Mouse (Mus musculus) cortical plate, adult 2 months (tissue): ENCODE results near the gene Agtrap. TPM values are rescaled to one million over a fixed set of nuclear protein-coding genes. Genes with fewer than 3 reads are reported as not detected.

ENCODE experiments used
- H3K27ac ChIP-seq: fragments of 200-500 bp; 2 replicates; pipeline ENCODE4 v1.5.1; 2012; ENCODE audit warnings: low read length, control low read depth, inconsistent platforms; ENCODE audit not compliant: insufficient read depth
- H3K4me1 ChIP-seq: fragments of 200-500 bp; 2 replicates; pipeline ENCODE4 v1.6.1; 2011; ENCODE audit warnings: low read length; ENCODE audit not compliant: control insufficient read depth, insufficient read depth
- H3K4me3 ChIP-seq: fragments of 200-500 bp; 2 replicates; pipeline ENCODE4 v1.5.1; 2011; ENCODE audit warnings: mild to moderate bottlenecking, low read length, control low read depth; ENCODE audit not compliant: insufficient read depth
- CTCF ChIP-seq: fragments of 200-500 bp; IDR thresholded peaks from 2 replicates; pipeline ENCODE4 v1.5.1; 2011; ENCODE audit warnings: mild to moderate bottlenecking, control low read depth, low read length; ENCODE audit not compliant: insufficient read depth; ENCODE audit errors: extremely low read depth
- POLR2A ChIP-seq: fragments of 200-500 bp; IDR thresholded peaks from 2 replicates; pipeline ENCODE4 v1.6.1; 2011; ENCODE audit warnings: mild to moderate bottlenecking, low read length, control low read depth; ENCODE audit not compliant: insufficient read depth; ENCODE audit errors: extremely low read depth
- polyA plus RNA-seq: library from polyadenylated mRNA; depleted of rRNA; stranded (reverse); fragments of >200 nt; gene quantifications from 2 replicates; pipeline ENCODE4 v1.2.3, GENCODE M21; 2012; rRNA removed

Gene Agtrap
- polyA plus RNA-seq: 5.8 and 6.1 TPM in 2 replicates

GRCm38 (mm10) chr4:148087907-148088527 lies at the start of gene Agtrap:
Agtrap (minus strand) TSS chr4:148088031.
- Histone ChIP-seq H3K4me3 (peak within 1 kb of the TSS; percentile 7), H3K27ac (no peak within 1 kb of the TSS), H3K4me1 (no peaks in the 10 kb centered on the region)
- TF ChIP-seq CTCF (no peak), POLR2A (peak; percentile 30; the same call in 1 of the 2 replicates)

- no peak overlapping the region for H3K4me3 ChIP-seq
- TF ChIP-seq POLR2A (no peak), CTCF (no peak)
- no peaks in the 10 kb centered on the region; the same call in 1 of the 2 replicates for H3K4me1 ChIP-seq
- no peak overlapping the region for H3K27ac ChIP-seq
Measured at GRCm38 (mm10) chr4:148137503-148137902, 49.7 kb upstream of the Agtrap start.

GRCm38 (mm10) chr4:148134988-148135387 lies 47.2 kb upstream of the Agtrap start:
- Histone ChIP-seq H3K27ac (no peak overlapping the region), H3K4me1 (no peaks in the 10 kb centered on the region), H3K4me3 (no peak overlapping the region)
- TF ChIP-seq CTCF (no peak), POLR2A (no peak)

- no peak overlapping the region for H3K27ac ChIP-seq
- peak overlapping the region; percentile 31; the same call in 1 of the 2 replicates for H3K4me3 ChIP-seq
- no peaks in the 10 kb centered on the region for H3K4me1 ChIP-seq
- TF ChIP-seq CTCF (no peak), POLR2A (no peak)
Measured at GRCm38 (mm10) chr4:148131497-148132081, 43.8 kb upstream of the Agtrap start.

DNA sequence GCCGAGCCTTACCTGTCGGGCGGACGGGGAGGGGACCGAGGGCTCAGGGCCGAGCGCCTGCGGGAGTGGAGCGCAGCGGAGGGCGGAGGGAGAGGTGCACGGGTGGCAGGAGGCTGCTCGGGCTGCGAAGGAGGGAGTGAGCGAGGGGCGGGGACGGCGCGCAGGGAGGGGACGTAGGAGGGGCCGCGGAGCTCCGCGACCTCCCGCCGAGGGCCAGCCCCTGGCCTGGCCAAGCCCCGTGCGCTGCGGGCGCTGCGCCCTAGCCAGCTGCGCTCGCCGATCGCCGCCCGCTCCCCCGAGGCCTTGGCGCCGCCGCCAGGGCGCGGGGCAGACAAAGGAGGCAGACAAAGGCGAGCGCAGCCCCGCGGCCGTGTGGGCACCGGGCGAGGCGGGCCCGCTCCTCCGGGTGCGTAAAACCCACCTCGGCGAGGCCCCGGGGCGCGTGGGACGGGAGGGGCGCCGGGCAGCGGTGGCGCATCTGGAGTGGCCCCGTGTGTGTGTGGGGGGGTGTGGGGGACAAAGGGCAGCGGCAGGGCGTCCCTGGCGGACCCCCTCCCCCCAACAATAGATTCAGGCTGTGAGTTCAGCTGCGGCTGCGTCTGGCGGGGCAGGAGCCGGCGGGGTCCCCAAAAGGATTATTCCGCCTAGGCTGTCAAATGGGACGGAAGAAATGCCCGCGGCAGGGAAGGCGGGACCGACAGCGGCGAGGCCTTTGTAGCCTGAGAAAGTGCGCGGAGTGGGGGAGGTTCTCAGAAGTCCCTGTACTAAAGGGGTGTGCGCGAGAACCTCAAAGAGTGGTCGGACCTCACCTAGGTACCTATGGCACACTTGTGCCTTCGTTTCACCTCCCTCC lies 43.0 kb upstream of the Agtrap start, which contains the start of gene Draxin:
TSS of gene Draxin (minus strand) at position 138 of the 853 bp plus-strand sequence.
- peak within 1 kb of the TSS; percentile 31 for H3K4me3 ChIP-seq
- H3K4me1 ChIP-seq: no peaks in the 10 kb centered on the region
- TF ChIP-seq POLR2A (no peak), CTCF (no peak)
- H3K27ac ChIP-seq: no peak within 1 kb of the TSS

DNA sequence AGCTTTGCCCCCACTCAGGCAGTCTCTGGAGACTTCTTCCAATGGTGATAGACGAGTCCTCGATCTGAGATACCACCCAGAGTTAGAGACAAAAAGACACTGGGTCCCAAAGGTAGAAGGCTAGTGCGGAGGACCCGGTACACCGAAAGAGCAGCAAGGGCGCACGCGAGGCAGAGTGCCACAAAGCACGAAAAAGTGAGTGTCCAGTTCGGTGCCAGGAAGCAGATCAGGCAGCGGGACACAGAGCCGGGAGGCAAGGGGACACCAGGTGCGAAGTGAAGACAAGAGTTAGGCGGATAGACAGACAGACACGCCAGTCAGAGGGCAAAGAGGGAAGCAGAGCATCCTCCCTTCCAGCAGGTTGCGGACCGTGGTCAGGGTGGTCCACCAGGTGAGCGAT lies 42.3 kb upstream of the Agtrap start, which contains the start of gene Mad2l2:
TSS of gene Mad2l2 (plus strand) at position 252 of the 400 bp plus-strand sequence.
- no peak for TF ChIP-seq CTCF
- TF ChIP-seq POLR2A: no peak
- H3K4me3 ChIP-seq: peak within 1 kb of the TSS; percentile 31
- no peak within 1 kb of the TSS for H3K27ac ChIP-seq
- no peaks in the 10 kb centered on the region for H3K4me1 ChIP-seq

GRCm38 (mm10) chr4:148128672-148129071 lies 40.8 kb upstream of the Agtrap start:
- Histone ChIP-seq H3K27ac (no peak overlapping the region), H3K4me1 (no peaks in the 10 kb centered on the region), H3K4me3 (no peak overlapping the region)
- TF ChIP-seq POLR2A: no peak
- TF ChIP-seq CTCF: no peak

GRCm38 (mm10) chr4:148128241-148128640 lies 40.4 kb upstream of the Agtrap start:
- no peaks in the 10 kb centered on the region for H3K4me1 ChIP-seq
- no peak overlapping the region for H3K27ac ChIP-seq
- no peak overlapping the region for H3K4me3 ChIP-seq
- TF ChIP-seq CTCF (no peak), POLR2A (no peak)

DNA sequence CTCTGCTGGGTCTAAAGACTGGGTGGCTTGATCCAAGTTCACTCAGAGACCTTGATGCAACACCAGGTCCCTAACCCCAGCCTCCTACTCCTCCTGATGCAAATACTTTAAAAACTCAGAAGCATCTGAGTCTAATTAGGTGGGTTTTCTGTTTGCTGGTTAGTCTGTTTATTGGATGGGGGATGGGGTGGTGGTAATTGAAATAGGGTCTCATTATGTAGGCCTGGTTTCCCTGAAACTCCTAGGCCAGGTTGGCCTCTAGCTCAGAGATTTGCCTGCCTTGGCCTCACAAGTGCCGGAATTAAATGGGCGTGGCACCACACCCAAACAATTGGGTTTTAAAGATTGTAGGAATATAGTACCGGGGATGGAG lies 34.8 kb upstream of the Agtrap start:
- Histone ChIP-seq H3K4me1 (no peaks in the 10 kb centered on the region), H3K4me3 (no peak overlapping the region), H3K27ac (no peak overlapping the region)
- TF ChIP-seq CTCF: no peak
- no peak for TF ChIP-seq POLR2A
